ENCODE assay signal across 8 mouse cellular contexts in the genomic region with DNA sequence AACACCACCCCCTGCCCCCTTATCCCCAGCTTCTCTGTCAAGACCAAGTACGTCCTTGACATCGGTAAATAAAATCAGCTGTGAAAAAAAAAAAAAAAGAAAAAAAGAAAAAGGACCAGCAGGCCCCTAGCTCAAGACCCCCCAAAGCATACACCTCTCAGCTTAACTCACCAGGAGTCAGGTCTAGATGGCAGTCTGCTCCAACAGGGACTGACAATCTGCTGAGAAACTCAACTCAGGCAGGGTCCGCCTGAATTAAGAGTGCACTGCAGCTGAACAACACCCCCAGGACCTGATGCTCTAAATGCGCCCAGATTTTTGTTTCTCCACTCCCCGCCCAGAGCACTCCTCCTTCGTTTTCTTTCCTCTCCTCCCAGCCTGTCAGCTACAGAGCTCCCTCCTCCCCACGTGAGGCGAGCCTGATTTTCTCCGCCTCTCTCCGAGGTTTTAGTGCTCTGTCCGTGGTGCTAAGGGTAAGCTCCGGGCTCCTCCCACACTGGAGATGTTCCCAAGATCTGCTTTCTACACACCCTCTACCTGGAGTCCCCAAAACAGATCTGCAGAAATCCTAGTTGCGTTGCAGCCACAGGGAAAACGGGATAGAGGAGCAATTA.
DNase-seq lines count a peak whose midpoint lies in the region; ATAC-seq and TF ChIP-seq lines count a peak whose summit lies in the region.

No protein-coding gene starts in this region.

- H3K9me3 ChIP-seq in midbrain, postnatal 0 days (ENCODE audit: low read length): no peaks in the 10 kb centered on the region

- under 1% methylated on average over 14 of the region's 14 CpGs for WGBS in midbrain, postnatal 0 days

- H3K4me2 ChIP-seq in midbrain, postnatal 0 days (ENCODE audit: low read depth, low read length, poor library complexity, severe bottlenecking): peak overlapping the region; percentile 67

- no peak for TF ChIP-seq CTCF in midbrain, postnatal 0 days (IDR thresholded peaks at IDR 0.05)

- DNase-seq in cerebellum, adult 8-10 months: no peak
- peak; percentile 39 for DNase-seq in ZHBTc4 (ENCODE audit: low read depth, low spot score)
- DNase-seq in forelimb bud, embryonic 11.5 days (ENCODE audit: low read depth, low spot score): peak; percentile 31
- DNase-seq in layer of hippocampus, postnatal 25 days (ENCODE audit: extremely low spot score in 1 of 2, low spot score in 1 of 2): peak; percentile 16 to 30
- DNase-seq in midbrain, postnatal 0 days (ENCODE audit: low spot score): peak; percentile 51
- no peak for DNase-seq in urinary bladder, postnatal 14 days (ENCODE audit: low spot score)

- no peaks in the 10 kb centered on the region for H3K36me3 ChIP-seq in midbrain, postnatal 0 days (ENCODE audit: insufficient read depth, low read length)

- ATAC-seq in cerebellum, adult (ENCODE audit: insufficient number of reproducible peaks, low FRiP score, low TSS enrichment): peak; percentile 49; the same call in 1 of the 2 replicates
- ATAC-seq in midbrain, postnatal 0 days (ENCODE audit: low FRiP score): peak; percentile 56; the same call in 1 of the 2 replicates
- ATAC-seq in megakaryocyte, adult 5-6 weeks (ENCODE audit: poor library complexity, severe bottlenecking): no peak

- H3K4me1 ChIP-seq in midbrain, postnatal 0 days (ENCODE audit: insufficient read depth, low read length): no peaks in the 10 kb centered on the region

- peak overlapping the region; percentile 46 for H3K4me3 ChIP-seq in midbrain, postnatal 0 days (ENCODE audit: low read depth, low read length)

- H3K27me3 ChIP-seq in midbrain, postnatal 0 days (ENCODE audit: insufficient read depth, low read length): no peaks in the 10 kb centered on the region

- H3K9ac ChIP-seq in midbrain, postnatal 0 days (replicated peaks; ENCODE audit: low read length, poor library complexity, severe bottlenecking): peak overlapping the region; percentile 52

- H3K27ac ChIP-seq in midbrain, postnatal 0 days (ENCODE audit: low read depth, low read length): no peak overlapping the region

Comparison
In these comparisons a context has a peak if more than half of its experiments do, and no peak if none do; other contexts are left out.
1. DNase-seq: peak in ZHBTc4 (single experiment), forelimb bud, embryonic 11.5 days (single experiment), layer of hippocampus, postnatal 25 days (2 of 2) and midbrain, postnatal 0 days (single experiment); none in cerebellum, adult 8-10 months (single experiment) and urinary bladder, postnatal 14 days (single experiment).